Mouse (Mus musculus): ENCODE measurements around the gene Nubpl. TPM values are rescaled to one million over a fixed set of nuclear protein-coding genes. Genes with fewer than 3 reads are reported as not detected.

Gene Nubpl
- total RNA-seq, 2 experiments from 2014 or later = 6.4 to 6.8 TPM

DNA sequence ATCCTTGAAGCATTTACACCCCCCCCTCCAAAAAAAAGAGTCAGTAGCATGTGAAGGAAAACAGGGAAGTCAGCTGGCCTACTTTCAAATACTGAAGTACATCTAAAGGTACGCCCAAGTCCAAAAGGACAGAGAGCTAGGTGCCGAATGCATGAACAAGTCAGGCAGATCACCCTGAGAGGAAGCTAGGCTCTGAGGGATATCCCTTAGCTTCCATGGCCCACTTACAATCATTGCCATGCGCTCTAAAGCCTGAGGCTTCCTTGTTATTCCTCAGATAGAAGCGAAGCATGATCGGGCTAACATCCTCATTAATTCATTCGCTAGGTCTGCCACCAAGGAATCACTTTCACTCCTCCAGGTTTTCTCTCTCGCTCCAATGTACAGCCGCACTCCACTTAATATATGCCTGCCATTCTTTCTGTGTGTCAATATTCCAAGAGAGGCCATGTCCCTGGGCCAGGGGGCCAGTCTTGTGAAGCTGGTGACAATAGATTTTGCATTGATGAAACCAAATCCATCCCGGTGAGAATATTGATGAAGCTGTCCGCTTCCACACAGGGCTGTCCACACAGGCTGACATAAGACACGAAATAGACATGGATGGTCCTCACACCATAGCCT, 237.7 kb downstream of the Nubpl start:
- DNase-seq = no peak

DNA sequence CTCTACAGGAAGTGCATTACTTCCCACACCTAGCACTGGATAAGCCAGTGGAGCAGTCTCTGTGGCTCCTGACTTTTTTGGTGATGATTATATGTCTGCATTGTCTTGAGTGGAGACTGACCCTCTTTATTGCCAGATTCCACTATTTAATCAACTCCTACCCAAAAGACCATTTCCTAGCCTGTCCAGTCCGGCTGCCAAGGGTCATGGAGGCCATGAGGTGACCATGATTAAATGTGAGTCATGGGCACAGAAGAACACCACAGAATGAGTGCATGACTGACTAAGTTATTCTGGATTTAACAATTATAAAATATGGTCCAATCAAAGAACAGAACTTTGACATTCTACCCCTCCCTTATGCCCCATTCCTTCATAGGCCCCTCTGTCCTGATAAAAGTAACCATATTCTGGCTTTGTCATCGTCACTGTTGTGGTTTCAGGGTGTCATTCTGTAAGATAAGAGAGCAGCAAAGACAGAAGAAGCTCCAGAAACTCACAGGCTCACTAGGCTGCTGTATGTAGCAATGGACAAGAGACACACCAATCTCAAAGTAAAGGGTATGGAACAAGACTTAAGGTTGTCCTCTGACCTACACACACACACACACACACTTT, 240.7 kb downstream of the Nubpl start:
- no peak for DNase-seq

DNA sequence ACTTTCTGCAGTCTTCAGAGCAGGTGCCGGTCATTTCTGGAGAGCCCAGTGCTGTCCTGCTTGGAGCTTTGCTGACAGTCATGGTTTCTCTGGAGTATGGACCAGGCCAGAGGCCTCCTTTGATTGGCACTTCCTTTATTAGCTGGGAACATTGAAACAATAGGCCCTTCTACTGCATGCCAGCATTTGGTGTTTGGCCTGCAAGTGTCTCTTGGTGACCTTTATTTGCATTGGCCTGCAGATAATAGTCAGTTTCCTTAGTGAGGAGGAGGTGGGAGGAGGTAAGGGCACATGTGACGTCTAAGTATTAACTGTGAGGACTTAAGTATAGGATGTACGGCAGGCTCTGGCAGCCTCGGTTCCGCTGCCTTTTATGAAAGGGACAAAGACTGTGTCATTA, 249.1 kb downstream of the Nubpl start:
- DNase-seq = no peak

DNA sequence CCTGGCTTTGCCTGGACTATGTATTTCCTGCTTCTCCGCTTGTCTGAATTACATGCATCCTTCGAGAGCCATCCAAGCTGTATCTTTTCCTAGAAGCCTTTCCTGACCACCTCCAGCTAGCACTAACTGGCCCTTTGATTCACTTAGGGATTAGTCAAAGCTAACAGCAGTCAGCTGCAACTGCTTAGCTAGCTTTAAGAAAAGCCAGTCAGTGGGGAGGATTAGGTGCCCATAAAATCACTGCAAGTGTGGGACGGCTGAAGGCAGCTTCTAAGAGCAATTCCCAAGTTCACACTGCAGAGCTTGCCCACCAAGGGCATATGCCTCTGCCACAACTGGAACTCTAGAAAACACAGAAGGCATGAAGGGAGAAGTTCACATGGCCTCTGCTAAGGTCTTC, 252.7 kb downstream of the Nubpl start:
- DNase-seq = no peak

DNA sequence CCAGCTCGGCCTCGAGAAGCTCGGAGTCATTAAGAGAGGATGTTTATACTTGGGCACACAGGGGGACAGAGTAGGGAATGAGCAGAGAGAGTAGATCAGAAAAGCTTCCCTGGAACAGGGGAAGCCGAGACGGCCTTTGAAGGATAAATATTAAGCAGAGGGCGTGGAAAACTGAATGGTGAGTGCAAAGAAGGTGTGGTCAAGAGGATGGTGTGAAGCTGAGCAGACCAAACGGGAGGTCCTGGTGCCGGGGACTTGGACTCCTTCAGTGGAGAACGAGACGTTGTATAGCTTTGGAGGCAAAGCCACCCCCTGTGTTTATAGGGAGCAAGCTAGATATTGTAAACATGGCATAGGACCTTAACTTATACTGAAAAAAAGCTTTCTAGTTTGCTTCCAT, 261.9 kb downstream of the Nubpl start:
- no peak for DNase-seq

DNA sequence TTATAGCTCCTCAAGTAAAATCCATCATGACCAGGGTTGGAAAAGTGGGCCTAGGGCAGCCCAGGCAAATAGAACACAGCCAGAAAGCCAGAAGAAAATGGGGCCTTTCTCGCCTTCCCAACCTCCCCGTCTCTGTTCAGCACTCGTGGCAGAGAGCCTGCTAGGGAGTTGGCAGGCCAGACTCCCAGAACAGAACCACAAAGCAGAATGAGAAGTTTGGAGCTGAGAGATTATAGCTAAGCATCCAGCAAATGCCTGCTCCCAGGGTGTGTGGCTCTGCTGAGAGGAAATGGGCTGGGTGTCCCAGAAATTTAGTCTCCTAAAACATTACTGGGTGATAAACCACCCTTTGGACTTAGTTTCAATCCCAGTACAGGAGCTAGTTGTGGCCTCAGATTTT, 262.6 kb downstream of the Nubpl start:
- no peak for DNase-seq

DNA sequence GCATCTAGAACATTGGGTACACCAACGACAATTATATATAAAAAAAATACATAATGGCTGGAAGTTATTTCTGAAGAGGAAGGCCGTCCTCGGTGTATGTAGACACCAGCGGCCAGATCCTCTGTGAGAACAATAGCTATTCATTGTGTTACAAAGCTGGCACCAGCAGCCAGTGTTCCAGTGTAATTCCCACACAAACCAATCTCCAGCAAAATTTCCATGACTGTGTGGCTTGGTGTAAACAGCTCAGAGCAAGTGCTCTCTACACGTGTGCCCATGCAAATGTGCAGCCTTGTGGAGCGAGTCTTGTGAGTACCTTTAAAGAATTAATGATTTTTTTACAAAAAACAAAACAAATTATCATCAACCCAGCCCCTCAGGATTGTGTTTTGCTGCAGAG, 263.7 kb downstream of the Nubpl start:
- no peak for DNase-seq

Other genes starting within 250 kb of the Nubpl start
- 10 to 100 TPM; 21.3 to 24.6 TPM for gene Heatr5a, start 126.4 kb upstream of the Nubpl start, total RNA-seq (2021)
- 1 to 10 TPM; 8.6 to 8.7 TPM for gene Dtd2, start 91.2 kb upstream of the Nubpl start, total RNA-seq (2021)
- gene Gpr33, start 69.7 kb upstream of the Nubpl start, total RNA-seq (2021) = not detected

Data from heart, postnatal 4 days (tissue).